Mouse (Mus musculus) testis, adult 2 months (tissue): ENCODE results near the gene Coq8b.

Experiments used
- CTCF ChIP-seq: fragments of 200-500 bp; IDR thresholded peaks from 2 replicates; pipeline ENCODE4 v1.5.1; 2012; ENCODE audit warnings: low read depth, mild to moderate bottlenecking, inconsistent platforms, low read length, moderate library complexity; ENCODE audit not compliant: control insufficient read depth, insufficient read depth, insufficient replicate concordance
- POLR2A ChIP-seq: fragments of 200-500 bp; IDR thresholded peaks from 2 replicates; pipeline ENCODE4 v1.6.1; 2012; ENCODE audit warnings: low read depth, mild to moderate bottlenecking, inconsistent platforms, low read length, moderate library complexity; ENCODE audit not compliant: control insufficient read depth

DNA sequence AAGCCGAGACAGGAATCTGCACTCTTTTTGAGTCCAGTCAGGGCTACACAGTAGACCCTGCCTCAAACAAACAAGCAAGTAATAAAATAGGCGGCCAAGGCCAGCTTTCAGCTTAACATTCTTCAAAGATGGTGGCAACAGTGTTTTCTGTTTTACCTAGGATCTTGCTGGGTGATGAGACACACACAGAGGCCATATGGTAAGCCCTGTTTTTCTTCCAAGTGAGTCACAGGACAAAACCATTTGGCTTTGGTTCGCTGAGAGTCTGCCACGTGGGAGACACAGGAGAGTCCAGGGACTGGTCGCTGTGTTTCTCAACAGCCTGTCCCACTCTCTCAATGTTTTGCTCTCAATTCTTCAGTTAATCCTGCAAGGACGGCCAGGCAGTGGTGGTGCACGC lies 14.2 kb upstream of the Coq8b start:
- TF ChIP-seq POLR2A (no peak), CTCF (no peak)
